Mouse (Mus musculus) MEL (cell line): Measurements from ENCODE around the gene Gm45716. TPM values are rescaled to one million over a fixed set of nuclear protein-coding genes. Genes with fewer than 3 reads are reported as not detected.

ENCODE experiments used
- DNase-seq: peaks from one replicate; pipeline ENCODE4 v3.0.0; 2011; ENCODE audit warnings: low read depth, low spot score
- H3K27ac ChIP-seq: 2 replicates; pipeline ENCODE4 v1.5.1; 2012; ENCODE audit warnings: low read depth, mild to moderate bottlenecking, control low read depth, low read length, moderate library complexity; ENCODE audit not compliant: control insufficient read depth
- H3K27me3 ChIP-seq, 2 experiments: fragments of 150-350 bp in 1 of 2; sonication (generic) in 1 of 2; 2 replicates each; pipeline ENCODE4 v1.6.1; 2012; ENCODE audit warnings: low read length in 2 of 2, mild to moderate bottlenecking in 2 of 2, improper control_type of control experiment in 1 of 2, moderate library complexity in 1 of 2; ENCODE audit not compliant: insufficient read depth in 2 of 2, control insufficient read depth in 1 of 2
- H3K36me3 ChIP-seq, 2 experiments: 2 replicates each; pipeline ENCODE4 v1.6.1; 2012 to 2014; ENCODE audit warnings: low read length in 2 of 2, improper control_type of control experiment in 1 of 2, inconsistent platforms in 1 of 2, mild to moderate bottlenecking in 1 of 2; ENCODE audit not compliant: insufficient read depth in 2 of 2, control insufficient read depth in 1 of 2
- H3K4me1 ChIP-seq, 2 experiments: fragments of 150-350 bp in 1 of 2; sonication (generic) in 1 of 2; 2 replicates each; pipeline ENCODE4 v1.6.1; 2012; ENCODE audit warnings: low read length in 2 of 2, improper control_type of control experiment in 1 of 2, mild to moderate bottlenecking in 1 of 2; ENCODE audit not compliant: insufficient read depth in 2 of 2, control insufficient read depth in 1 of 2
- H3K4me3 ChIP-seq, 2 experiments: fragments of 150-350 bp in 1 of 2; sonication (generic) in 1 of 2; 2 replicates each; pipeline ENCODE4 v1.5.1; 2012; ENCODE audit warnings: low read depth in 2 of 2, low read length in 2 of 2, mild to moderate bottlenecking in 2 of 2, moderate library complexity in 2 of 2, control low read depth in 1 of 2, improper control_type of control experiment in 1 of 2; ENCODE audit not compliant: control insufficient read depth in 1 of 2, insufficient read depth in 1 of 2
- H3K79me2 ChIP-seq: 2 replicates; pipeline ENCODE4 v1.6.1; 2012; ENCODE audit warnings: mild to moderate bottlenecking, low read length, moderate library complexity; ENCODE audit not compliant: control insufficient read depth, poor library complexity, insufficient read depth
- H3K9ac ChIP-seq: 2 replicates; pipeline ENCODE4 v1.6.1; 2012; ENCODE audit warnings: low read depth, mild to moderate bottlenecking, control low read depth, low read length, moderate library complexity; ENCODE audit not compliant: control insufficient read depth, poor library complexity, severe bottlenecking
- H3K9me3 ChIP-seq: fragments of 150-350 bp; sonication (generic); replicated peaks from 2 replicates; pipeline ENCODE4 v1.6.1; 2012; ENCODE audit warnings: mild to moderate bottlenecking, low read length, improper control_type of control experiment, moderate library complexity; ENCODE audit not compliant: insufficient read depth
- BHLHE40 ChIP-seq: IDR thresholded peaks from 2 replicates; pipeline ENCODE4 v1.6.1; 2012; ENCODE audit warnings: low read depth, mild to moderate bottlenecking, inconsistent platforms, low read length, improper control_type of control experiment, borderline replicate concordance
- CHD2 ChIP-seq: IDR thresholded peaks from 2 replicates; pipeline ENCODE4 v1.6.1; 2011; ENCODE audit warnings: low read length, improper control_type of control experiment
- E2F4 ChIP-seq: IDR thresholded peaks from 2 replicates; pipeline ENCODE4 v1.6.1; 2011; ENCODE audit warnings: low read depth, low read length, improper control_type of control experiment, borderline replicate concordance
- ELF1 ChIP-seq: IDR thresholded peaks from 2 replicates; pipeline ENCODE4 v1.6.1; 2014; ENCODE audit warnings: low read depth, mild to moderate bottlenecking, inconsistent platforms, low read length, improper control_type of control experiment, moderate library complexity
- EP300 ChIP-seq, 2 experiments: IDR thresholded peaks; 2 replicates each; pipeline ENCODE4 v1.6.1; 2011; ENCODE audit warnings: improper control_type of control experiment in 2 of 2, low read length in 2 of 2, low read depth in 1 of 2, mild to moderate bottlenecking in 1 of 2
- HCFC1 ChIP-seq: IDR thresholded peaks from 2 replicates; pipeline ENCODE4 v1.6.1; 2012; ENCODE audit warnings: low read depth, mild to moderate bottlenecking, inconsistent platforms, low read length, improper control_type of control experiment, moderate library complexity
- MAFK ChIP-seq: IDR thresholded peaks from 2 replicates; pipeline ENCODE4 v1.6.1; 2011; ENCODE audit warnings: low read depth, mild to moderate bottlenecking, low read length, improper control_type of control experiment, borderline replicate concordance
- MAX ChIP-seq: IDR thresholded peaks from 2 replicates; pipeline ENCODE4 v1.6.1; 2011; ENCODE audit warnings: low read length, improper control_type of control experiment
- MAZ ChIP-seq: IDR thresholded peaks from 2 replicates; pipeline ENCODE4 v1.6.1; 2012; ENCODE audit warnings: low read depth, mild to moderate bottlenecking, inconsistent platforms, low read length, improper control_type of control experiment
- MYB ChIP-seq: IDR thresholded peaks from 2 replicates; pipeline ENCODE4 v1.6.1; 2011; ENCODE audit warnings: mild to moderate bottlenecking, low read depth, low read length, improper control_type of control experiment
- MYC ChIP-seq: IDR thresholded peaks from 2 replicates; pipeline ENCODE4 v1.6.1; 2011; ENCODE audit warnings: low read depth, mild to moderate bottlenecking, low read length, improper control_type of control experiment, moderate library complexity
- NRF1 ChIP-seq: IDR thresholded peaks from 2 replicates; pipeline ENCODE4 v1.6.1; 2014; ENCODE audit warnings: low read depth, mild to moderate bottlenecking, inconsistent platforms, low read length, improper control_type of control experiment, moderate library complexity; ENCODE audit not compliant: poor library complexity, insufficient read depth, severe bottlenecking
- POLR2A ChIP-seq, 2 experiments: IDR thresholded peaks; 2 replicates each; pipeline ENCODE4 v1.6.1; 2011 to 2012; ENCODE audit warnings: low read length in 2 of 2, mild to moderate bottlenecking in 2 of 2, control low read depth in 1 of 2, improper control_type of control experiment in 1 of 2, low read depth in 1 of 2, moderate library complexity in 1 of 2; ENCODE audit not compliant: control insufficient read depth in 1 of 2, insufficient read depth in 1 of 2, poor library complexity in 1 of 2
- POLR2AphosphoS5 ChIP-seq: IDR thresholded peaks from 2 replicates; pipeline ENCODE4 v1.6.1; 2012; ENCODE audit warnings: low read depth, borderline replicate concordance, mild to moderate bottlenecking, inconsistent platforms, low read length, moderate library complexity, mixed read lengths
- RAD21 ChIP-seq: IDR thresholded peaks from 2 replicates; pipeline ENCODE4 v1.6.1; 2011; ENCODE audit warnings: mild to moderate bottlenecking, low read depth, low read length, improper control_type of control experiment
- SMC3 ChIP-seq: IDR thresholded peaks from 2 replicates; pipeline ENCODE4 v1.6.1; 2011; ENCODE audit warnings: low read depth, low read length, improper control_type of control experiment
- TBP ChIP-seq: IDR thresholded peaks from 2 replicates; pipeline ENCODE4 v1.8.0; 2011; ENCODE audit warnings: low read depth, low read length, improper control_type of control experiment
- TCF12 ChIP-seq: IDR thresholded peaks from 2 replicates; pipeline ENCODE4 v1.6.1; 2014; ENCODE audit warnings: low read depth, mild to moderate bottlenecking, inconsistent platforms, low read length, improper control_type of control experiment, moderate library complexity
- USF1 ChIP-seq: IDR thresholded peaks from 2 replicates; pipeline ENCODE4 v1.6.1; 2014; ENCODE audit warnings: low read depth, mild to moderate bottlenecking, inconsistent platforms, low read length, improper control_type of control experiment, moderate library complexity
- ZC3H11A ChIP-seq: IDR thresholded peaks from 2 replicates; pipeline ENCODE4 v1.6.1; 2012; ENCODE audit warnings: low read depth, mild to moderate bottlenecking, inconsistent platforms, low read length, improper control_type of control experiment
- ZNF384 ChIP-seq: IDR thresholded peaks from 2 replicates; pipeline ENCODE4 v1.6.1; 2012; ENCODE audit warnings: low read depth, mild to moderate bottlenecking, inconsistent platforms, low read length, improper control_type of control experiment
- polyA plus RNA-seq, 2 experiments: library from polyadenylated mRNA; stranded (reverse) in 1 of 2; unstranded in 1 of 2; fragments of >175 nt in 1 of 2; fragments of >200 nt in 1 of 2; gene quantifications; 2 replicates each; pipeline versions ENCODE4 v1.2.1 to v1.2.4; 2012; ENCODE audit warnings: low replicate concordance in 2 of 2, low read depth in 1 of 2; ENCODE audit not compliant: insufficient read length in 2 of 2, insufficient read depth in 1 of 2, missing spikeins in 1 of 2
- total RNA-seq: library from RNA; depleted of rRNA; stranded (reverse); fragments of 300-350 nt; gene quantifications from 2 replicates; pipeline ENCODE4 v1.2.3, GENCODE M21; 2012

Gene Gm45716
- total and polyA plus RNA-seq, 3 experiments = 2.9 to 4.1 TPM; not detected in 1

GRCm38 (mm10) chr11:90286550-90287154, 99.2 kb downstream of the Gm45716 start:
- Histone ChIP-seq H3K27me3 (no peaks in the 10 kb centered on the region), H3K9me3 (no peaks in the 10 kb centered on the region), H3K79me2 (no peaks in the 10 kb centered on the region), H3K9ac (no peak overlapping the region), H3K36me3 (peaks cover 0 to 28% of the 10 kb centered on the region in 2 experiments; a peak in 2 of 4 replicates), H3K4me3 (no peak overlapping the region), H3K27ac (no peak overlapping the region), H3K4me1 (peaks cover 15 to 34% of the 10 kb centered on the region in 2 experiments)
- DNase-seq = no peak
- TF ChIP-seq USF1 = no peak
- TF ChIP-seq ZC3H11A = no peak
- TF ChIP-seq MAFK = no peak
- no peak for TF ChIP-seq POLR2AphosphoS5
- no peak for TF ChIP-seq CHD2
- no peak for TF ChIP-seq MAZ
- TF ChIP-seq ELF1 = no peak
- no peak for TF ChIP-seq HCFC1
- no peak for TF ChIP-seq ZNF384
- no peak for TF ChIP-seq POLR2A (IDR thresholded peaks at IDR 0.05; ENCODE audit: control insufficient read depth in 1 of 2, insufficient read depth in 1 of 2, low read depth in 1 of 2, low read length in 2 of 2, poor library complexity in 1 of 2)
- TF ChIP-seq E2F4 = no peak
- no peak for TF ChIP-seq EP300 (IDR thresholded peaks at IDR 0.05; ENCODE audit: low read depth in 1 of 2, low read length in 2 of 2)
- no peak for TF ChIP-seq MYB
- no peak for TF ChIP-seq MAX

- Histone ChIP-seq H3K4me1 (peaks cover 2 to 13% of the 10 kb centered on the region in 2 experiments; a peak in 3 of 4 replicates), H3K27me3 (no peaks in the 10 kb centered on the region), H3K9me3 (no peaks in the 10 kb centered on the region), H3K27ac (no peak overlapping the region), H3K79me2 (no peaks in the 10 kb centered on the region), H3K9ac (no peak overlapping the region), H3K36me3 (peaks cover 0 to 9% of the 10 kb centered on the region in 2 experiments; a peak in 2 of 4 replicates), H3K4me3 (no peak overlapping the region)
- no peak for DNase-seq
- TF ChIP-seq HCFC1 = no peak
- no peak for TF ChIP-seq SMC3
- TF ChIP-seq BHLHE40 = no peak
- no peak for TF ChIP-seq NRF1
- TF ChIP-seq MYC = no peak
- no peak for TF ChIP-seq TBP
- no peak for TF ChIP-seq USF1
- no peak for TF ChIP-seq RAD21
- TF ChIP-seq TCF12 = no peak
Observed at GRCm38 (mm10) chr11:90291156-90291555, 103.7 kb downstream of the Gm45716 start.
